Mouse (Mus musculus): ENCODE measurements around the gene Pde10a. TPM values are rescaled to one million over a fixed set of nuclear protein-coding genes. Genes with fewer than 3 reads are reported as not detected.

Gene Pde10a
- total and polyA plus RNA-seq, 2 experiments from 2014 or later = 14.7 to 55.4 TPM

DNA sequence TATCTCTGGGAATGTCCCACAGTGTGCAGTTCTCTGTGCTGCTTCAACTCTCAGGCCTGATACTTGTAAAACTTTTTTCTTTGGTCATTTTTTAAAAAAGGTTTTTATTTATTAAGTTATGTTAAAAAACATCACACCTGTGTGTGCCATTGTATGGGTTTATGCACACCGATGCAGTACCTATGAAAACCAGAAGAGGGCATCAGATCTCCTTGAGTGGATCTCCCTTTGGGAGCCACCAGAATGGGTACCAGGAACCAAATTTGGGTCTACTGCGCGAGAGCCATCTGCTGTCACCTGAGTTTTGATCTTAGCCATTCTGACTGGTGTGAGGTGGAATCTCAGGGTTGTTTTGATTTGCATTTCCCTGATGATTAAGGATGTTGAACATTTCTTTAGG, 12.9 kb downstream of the Pde10a start:
- no peaks in the 10 kb centered on the region for H3K27me3 ChIP-seq (ENCODE audit: insufficient read depth, low read length)
- no peak overlapping the region for H3K27ac ChIP-seq (ENCODE audit: low read depth, low read length)
- H3K9ac ChIP-seq = no peak overlapping the region
- H3K4me1 ChIP-seq (ENCODE audit: insufficient read depth) = no peaks in the 10 kb centered on the region
- WGBS = 67% methylated on average over 3 of the region's 3 CpGs
- H3K4me2 ChIP-seq (ENCODE audit: low read depth) = no peak overlapping the region
- TF ChIP-seq CTCF (IDR thresholded peaks at IDR 0.05; ENCODE audit: low read depth) = no peak
- ATAC-seq (no peak), DNase-seq (no peak)
- H3K9me3 ChIP-seq (ENCODE audit: low read length) = no peaks in the 10 kb centered on the region
- H3K4me3 ChIP-seq (ENCODE audit: low read depth, low read length) = no peak overlapping the region
- no peaks in the 10 kb centered on the region for H3K36me3 ChIP-seq (ENCODE audit: insufficient read depth)

DNA sequence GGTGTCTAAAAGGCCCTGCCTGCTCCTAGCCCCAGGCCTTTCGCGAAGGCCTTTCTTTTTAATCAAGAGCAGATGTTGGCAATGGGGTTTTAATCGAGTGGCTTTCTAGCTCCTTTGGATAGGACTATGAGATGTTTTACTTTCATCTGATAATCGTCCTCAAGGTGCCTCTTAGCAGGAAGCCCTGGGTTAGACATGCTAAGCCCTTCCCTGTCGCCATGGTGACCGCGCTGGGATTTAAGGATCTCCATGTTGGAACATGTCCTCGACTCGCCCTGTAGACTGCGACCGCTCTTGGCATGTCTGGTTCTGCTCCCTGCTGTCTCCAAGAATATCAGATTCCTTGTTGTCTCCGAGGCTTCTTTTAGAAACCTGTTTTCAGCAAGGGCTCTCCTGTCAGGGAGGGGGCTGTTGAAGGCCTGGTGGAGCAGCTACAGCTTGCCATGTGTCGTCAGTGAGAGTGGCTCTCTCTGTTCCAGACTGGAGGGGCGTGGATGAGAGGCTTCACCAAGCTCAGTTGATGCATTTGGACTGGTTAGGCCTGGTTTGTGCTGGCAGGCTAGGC, 16.9 kb downstream of the Pde10a start:
- ATAC-seq = peak; percentile 23; the same call in 1 of the 2 replicates
- no peak for TF ChIP-seq CTCF (IDR thresholded peaks at IDR 0.05; ENCODE audit: low read depth)
- Histone ChIP-seq H3K27me3 (ENCODE audit: insufficient read depth, low read length) (no peaks in the 10 kb centered on the region), H3K27ac (ENCODE audit: low read depth, low read length) (no peak overlapping the region), H3K4me3 (ENCODE audit: low read depth, low read length) (no peak overlapping the region), H3K4me1 (ENCODE audit: insufficient read depth) (no peaks in the 10 kb centered on the region), H3K4me2 (ENCODE audit: low read depth) (no peak overlapping the region), H3K9ac (no peak overlapping the region), H3K36me3 (ENCODE audit: insufficient read depth) (no peaks in the 10 kb centered on the region), H3K9me3 (ENCODE audit: low read length) (no peaks in the 10 kb centered on the region)
- DNase-seq = no peak
- 70% methylated on average over 14 of the region's 14 CpGs for WGBS

DNA sequence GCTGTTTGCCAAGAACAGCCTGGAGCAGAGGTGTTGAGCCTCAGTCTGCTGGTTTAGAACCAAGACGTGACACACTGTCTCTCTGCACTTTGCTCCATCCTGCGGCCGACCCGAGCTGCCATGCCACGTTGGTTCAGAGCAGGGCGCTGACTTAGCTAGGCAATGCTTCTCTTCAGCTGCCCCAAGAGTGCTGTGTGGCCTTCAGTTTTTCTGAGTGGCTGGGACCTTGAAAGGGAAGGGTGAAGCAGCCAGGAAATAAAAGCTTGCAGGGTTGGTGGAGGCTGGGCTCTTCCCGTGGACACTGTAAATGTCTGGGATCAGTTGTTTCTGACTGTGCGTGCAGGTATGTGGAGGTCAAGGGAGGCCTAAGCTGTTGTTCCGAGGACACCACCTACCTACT, 21.2 kb downstream of the Pde10a start:
- no peaks in the 10 kb centered on the region for H3K27me3 ChIP-seq (ENCODE audit: insufficient read depth, low read length)
- H3K9ac ChIP-seq = no peak overlapping the region
- DNase-seq (no peak), ATAC-seq (no peak)
- no peaks in the 10 kb centered on the region for H3K36me3 ChIP-seq (ENCODE audit: insufficient read depth)
- no peaks in the 10 kb centered on the region for H3K4me1 ChIP-seq (ENCODE audit: insufficient read depth)
- no peak overlapping the region for H3K4me3 ChIP-seq (ENCODE audit: low read depth, low read length)
- H3K9me3 ChIP-seq (ENCODE audit: low read length) = no peaks in the 10 kb centered on the region
- H3K4me2 ChIP-seq (ENCODE audit: low read depth) = no peak overlapping the region
- H3K27ac ChIP-seq (ENCODE audit: low read depth, low read length) = no peak overlapping the region
- no peak for TF ChIP-seq CTCF (IDR thresholded peaks at IDR 0.05; ENCODE audit: low read depth)
- 89% methylated on average over 9 of the region's 9 CpGs for WGBS

DNA sequence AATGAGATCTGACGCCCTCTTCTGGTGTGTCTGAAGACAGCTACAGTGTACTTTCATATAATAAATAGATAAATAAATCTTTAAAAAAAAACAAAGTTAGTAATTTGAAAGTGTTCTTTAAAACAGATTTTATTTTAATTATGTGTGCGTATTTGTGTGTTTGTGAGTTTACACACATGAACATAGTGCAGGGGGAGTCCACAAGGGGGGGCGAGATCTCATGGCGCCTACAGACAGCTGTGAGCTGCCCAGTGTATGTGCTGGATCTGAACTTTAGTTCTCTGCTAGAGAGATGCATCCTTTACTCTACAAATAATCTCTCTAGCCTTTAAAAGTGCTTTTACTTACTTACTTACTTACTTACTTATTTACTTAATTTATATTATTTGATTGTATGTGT, 23.6 kb downstream of the Pde10a start:
- ATAC-seq (no peak), DNase-seq (no peak)
- H3K9me3 ChIP-seq (ENCODE audit: low read length) = no peaks in the 10 kb centered on the region
- H3K27ac ChIP-seq (ENCODE audit: low read depth, low read length) = no peak overlapping the region
- 85% methylated on average over 4 of the region's 4 CpGs for WGBS
- H3K4me2 ChIP-seq (ENCODE audit: low read depth) = no peak overlapping the region
- no peaks in the 10 kb centered on the region for H3K4me1 ChIP-seq (ENCODE audit: insufficient read depth)
- no peaks in the 10 kb centered on the region for H3K27me3 ChIP-seq (ENCODE audit: insufficient read depth, low read length)
- H3K36me3 ChIP-seq (ENCODE audit: insufficient read depth) = no peaks in the 10 kb centered on the region
- TF ChIP-seq CTCF (IDR thresholded peaks at IDR 0.05; ENCODE audit: low read depth) = no peak
- no peak overlapping the region for H3K9ac ChIP-seq
- no peak overlapping the region for H3K4me3 ChIP-seq (ENCODE audit: low read depth, low read length)

DNA sequence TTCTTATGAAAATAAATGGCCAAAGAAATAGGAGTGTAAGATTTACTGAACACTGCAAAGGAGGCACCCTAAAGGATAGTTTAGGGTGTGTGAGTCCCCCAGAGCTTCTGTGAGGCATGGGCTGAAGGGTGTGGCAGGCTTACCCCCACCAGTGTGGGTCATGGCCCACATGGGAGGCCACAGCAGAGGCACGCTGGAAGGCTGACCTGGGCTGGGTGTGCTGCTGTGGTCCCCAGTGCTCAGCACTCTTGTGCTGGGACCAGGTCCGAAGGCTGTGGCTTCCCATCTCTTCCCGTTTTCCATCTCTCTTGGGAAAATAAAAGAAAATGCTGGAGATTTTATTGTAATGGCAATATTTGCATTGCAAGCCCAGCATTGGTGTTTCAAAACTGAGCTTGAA, 26.5 kb downstream of the Pde10a start:
- WGBS = 79% methylated on average over 3 of the region's 3 CpGs
- Histone ChIP-seq H3K36me3 (ENCODE audit: insufficient read depth) (no peaks in the 10 kb centered on the region), H3K4me3 (ENCODE audit: low read depth, low read length) (no peak overlapping the region), H3K9ac (no peak overlapping the region), H3K27ac (ENCODE audit: low read depth, low read length) (no peak overlapping the region), H3K9me3 (ENCODE audit: low read length) (no peaks in the 10 kb centered on the region), H3K4me1 (ENCODE audit: insufficient read depth) (no peaks in the 10 kb centered on the region), H3K4me2 (ENCODE audit: low read depth) (no peak overlapping the region), H3K27me3 (ENCODE audit: insufficient read depth, low read length) (no peaks in the 10 kb centered on the region)
- TF ChIP-seq CTCF (IDR thresholded peaks at IDR 0.05; ENCODE audit: low read depth) = no peak
- no peak for ATAC-seq
- no peak for DNase-seq

DNA sequence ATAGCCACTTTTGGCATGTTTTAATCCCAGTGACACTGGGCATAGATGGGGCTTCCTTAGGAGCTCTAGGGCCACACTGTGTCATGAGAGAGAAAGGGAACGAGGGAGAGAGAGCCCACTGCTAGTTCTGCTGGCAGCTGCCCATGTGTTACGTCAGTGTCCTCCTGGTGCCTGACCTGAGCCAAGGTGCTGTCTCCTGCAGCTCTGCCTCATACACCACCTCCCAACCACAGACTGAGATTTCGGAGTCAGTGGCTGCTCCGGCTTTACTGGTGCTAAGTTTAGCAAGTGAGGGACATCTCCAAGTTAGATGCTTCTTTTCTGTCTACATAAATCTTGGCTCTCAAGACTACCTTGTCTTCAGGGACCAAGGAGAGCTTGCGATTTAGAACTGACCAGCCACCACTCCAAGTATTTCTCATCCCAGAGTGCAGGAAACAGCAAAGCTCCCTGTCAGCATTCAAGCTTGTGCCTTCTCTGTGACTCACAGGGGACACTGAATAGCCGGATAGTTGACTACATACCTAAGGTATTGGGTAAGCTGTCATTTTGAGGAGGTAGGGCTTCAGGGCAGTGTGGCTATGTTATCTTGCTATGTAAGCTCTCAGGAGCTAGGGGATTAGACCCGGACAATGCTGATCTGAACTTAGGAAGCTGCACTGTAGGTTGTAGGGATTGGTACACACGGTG, 27.3 kb downstream of the Pde10a start:
- no peak for DNase-seq
- no peak overlapping the region for H3K9ac ChIP-seq
- H3K4me1 ChIP-seq (ENCODE audit: insufficient read depth) = no peaks in the 10 kb centered on the region
- H3K36me3 ChIP-seq (ENCODE audit: insufficient read depth) = no peaks in the 10 kb centered on the region
- no peak for ATAC-seq
- H3K27me3 ChIP-seq (ENCODE audit: insufficient read depth, low read length) = no peaks in the 10 kb centered on the region
- WGBS = 86% methylated on average over 8 of the region's 8 CpGs
- no peak for TF ChIP-seq CTCF (IDR thresholded peaks at IDR 0.05; ENCODE audit: low read depth)
- no peak overlapping the region for H3K4me3 ChIP-seq (ENCODE audit: low read depth, low read length)
- no peak overlapping the region for H3K27ac ChIP-seq (ENCODE audit: low read depth, low read length)
- no peaks in the 10 kb centered on the region for H3K9me3 ChIP-seq (ENCODE audit: low read length)
- no peak overlapping the region for H3K4me2 ChIP-seq (ENCODE audit: low read depth)

GRCm38 (mm10) chr17:8553601-8554000, 28.4 kb downstream of the Pde10a start:
- DNase-seq (no peak), ATAC-seq (no peak)
- H3K27me3 ChIP-seq (ENCODE audit: insufficient read depth, low read length) = no peaks in the 10 kb centered on the region
- no peak overlapping the region for H3K27ac ChIP-seq (ENCODE audit: low read depth, low read length)
- no peak overlapping the region for H3K9ac ChIP-seq
- no peaks in the 10 kb centered on the region for H3K36me3 ChIP-seq (ENCODE audit: insufficient read depth)
- TF ChIP-seq CTCF (IDR thresholded peaks at IDR 0.05; ENCODE audit: low read depth) = no peak
- H3K4me3 ChIP-seq (ENCODE audit: low read depth, low read length) = no peak overlapping the region
- no peak overlapping the region for H3K4me2 ChIP-seq (ENCODE audit: low read depth)
- no peaks in the 10 kb centered on the region for H3K4me1 ChIP-seq (ENCODE audit: insufficient read depth)
- H3K9me3 ChIP-seq (ENCODE audit: low read length) = no peaks in the 10 kb centered on the region
- WGBS = 76% methylated on average over 3 of the region's 3 CpGs

All from forebrain, postnatal 0 days (tissue).